In genomic region chr12:111445890-111446613, GRCm38 (mm10) we compare ENCODE assay signal across 11 mouse cellular contexts. TPM values are rescaled to one million over a fixed set of nuclear protein-coding genes. Genes with fewer than 3 reads are reported as not detected.
A peak's percentile ranks its signal among the peaks of the same experiment; 100 is the strongest.
DNase-seq lines count a peak whose midpoint lies in the region; ATAC-seq lines count a peak whose summit lies in the region.
"Had no signal": no experiment of that assay in that cellular context is flagged by ENCODE, and none has a peak within 500 bp of the region (broad histone marks: within the 10 kb centered on the region; RNA-seq: fewer than 3 reads in every experiment).

No protein-coding gene starts in this region.

- H3K36me3 ChIP-seq in kidney, embryonic 14.5 days (ENCODE audit: control insufficient read depth, insufficient read depth, low read length): no peaks in the 10 kb centered on the region
- H3K36me3 ChIP-seq in embryonic facial prominence, embryonic 15.5 days: no peaks in the 10 kb centered on the region
- H3K36me3 ChIP-seq in neural tube, embryonic 13.5 days: no peaks in the 10 kb centered on the region

- peak overlapping the region; percentile 24 for H3K4me3 ChIP-seq in kidney, embryonic 14.5 days (ENCODE audit: low read length)
- H3K4me3 ChIP-seq in embryonic facial prominence, embryonic 15.5 days (replicated peaks): peak overlapping the region; percentile 27
- peak overlapping the region; percentile 24 for H3K4me3 ChIP-seq in neural tube, embryonic 13.5 days

- no peak for DNase-seq in kidney, adult 8-10 months
- peak; percentile 50 to 67 for DNase-seq in kidney, postnatal 4 days
- no peak for DNase-seq in cerebellum, adult 11 months
- DNase-seq in testis, postnatal 10 days (ENCODE audit: low spot score): no peak
- DNase-seq: embryo, embryonic 11 days had no signal

- no peak overlapping the region for H3K27ac ChIP-seq in kidney, embryonic 14.5 days (ENCODE audit: low read depth, low read length)
- no peak overlapping the region for H3K27ac ChIP-seq in embryonic facial prominence, embryonic 15.5 days (replicated peaks)
- no peak overlapping the region for H3K27ac ChIP-seq in neural tube, embryonic 13.5 days (replicated peaks)

- H3K9ac ChIP-seq in kidney, embryonic 14.5 days (ENCODE audit: low read depth, low read length): peak overlapping the region; percentile 31; the same call in 1 of the 2 replicates
- H3K9ac ChIP-seq in embryonic facial prominence, embryonic 15.5 days: no peak overlapping the region
- no peak overlapping the region for H3K9ac ChIP-seq in neural tube, embryonic 13.5 days

- H3K4me1 ChIP-seq in kidney, embryonic 14.5 days (ENCODE audit: control insufficient read depth, insufficient read depth, low read length): peaks cover 63% of the 10 kb centered on the region
- H3K4me1 ChIP-seq in embryonic facial prominence, embryonic 15.5 days: peaks cover 67% of the 10 kb centered on the region
- peaks cover 36% of the 10 kb centered on the region for H3K4me1 ChIP-seq in neural tube, embryonic 13.5 days (replicated peaks)

- peak overlapping the region; percentile 53 for H3K4me2 ChIP-seq in kidney, embryonic 14.5 days (replicated peaks; ENCODE audit: low read depth, low read length)
- peak overlapping the region; percentile 48 for H3K4me2 ChIP-seq in embryonic facial prominence, embryonic 15.5 days (replicated peaks)
- H3K4me2 ChIP-seq in neural tube, embryonic 13.5 days: peak overlapping the region; percentile 47

- no peak for ATAC-seq in kidney, embryonic 14.5 days (ENCODE audit: low FRiP score, low TSS enrichment)
- ATAC-seq in embryonic facial prominence, embryonic 15.5 days (ENCODE audit: insufficient number of reproducible peaks, low FRiP score, low TSS enrichment, low read depth): no peak
- ATAC-seq in neural tube, embryonic 13.5 days (ENCODE audit: low read depth): no peak
- ATAC-seq in monocyte, adult 5-6 weeks (replicated peaks; ENCODE audit: insufficient number of reproducible peaks, low FRiP score, low TSS enrichment, poor library complexity, severe bottlenecking): no peak
- ATAC-seq: Patski had no signal

- 6% methylated on average over 27 of the region's 27 CpGs for WGBS in kidney, embryonic 14.5 days
- WGBS in embryonic facial prominence, embryonic 15.5 days: 7% methylated on average over 27 of the region's 27 CpGs
- WGBS in neural tube, embryonic 13.5 days: 7% methylated on average over 27 of the region's 27 CpGs

- peaks cover 74% of the 10 kb centered on the region for H3K27me3 ChIP-seq in kidney, embryonic 14.5 days (ENCODE audit: control insufficient read depth, insufficient read depth, low read length)
- peaks cover 96% of the 10 kb centered on the region for H3K27me3 ChIP-seq in embryonic facial prominence, embryonic 15.5 days
- peaks cover 100% of the 10 kb centered on the region for H3K27me3 ChIP-seq in neural tube, embryonic 13.5 days
- H3K27me3 ChIP-seq: Patski had no signal

- H3K9me3 ChIP-seq in kidney, embryonic 14.5 days (ENCODE audit: control insufficient read depth, low read length): no peaks in the 10 kb centered on the region
- no peaks in the 10 kb centered on the region for H3K9me3 ChIP-seq in embryonic facial prominence, embryonic 15.5 days (replicated peaks)
- H3K9me3 ChIP-seq in neural tube, embryonic 13.5 days: no peaks in the 10 kb centered on the region

RNA-seq across cellular contexts. Expression of gene Tnfaip2, which starts 3.8 kb away (rescaled TPM):
- polyA plus RNA-seq in kidney, embryonic 14.5 days (2014; fragmentation: Nextera tagmentation; extraction: Ambion mirVana): 16.5 and 18.8 TPM in 2 replicates
- polyA plus RNA-seq in embryonic facial prominence, embryonic 15.5 days (2015; fragmentation: Nextera tagmentation; extraction: Ambion mirVana): 11.8 and 17.6 TPM in 2 replicates
- polyA plus RNA-seq in neural tube, embryonic 13.5 days (2015; fragmentation: Nextera tagmentation; extraction: Ambion mirVana): 0.98 and 1.9 TPM in 2 replicates
- total RNA-seq in monocyte, adult 5-6 weeks (2017): 25.9 to 40.4 TPM (median 27.4 TPM) in 3 replicates

RNA-seq across cellular contexts. Expression of gene Exoc3l4, which starts 29.2 kb away (rescaled TPM):
- 10.8 and 10.9 TPM in 2 replicates for polyA plus RNA-seq in kidney, embryonic 14.5 days (2014; fragmentation: Nextera tagmentation; extraction: Ambion mirVana)
- polyA plus RNA-seq in embryonic facial prominence, embryonic 15.5 days (2015; fragmentation: Nextera tagmentation; extraction: Ambion mirVana): 10.6 and 11.1 TPM in 2 replicates
- polyA plus RNA-seq in neural tube, embryonic 13.5 days (2015; fragmentation: Nextera tagmentation; extraction: Ambion mirVana): 1.1 and 2.3 TPM in 2 replicates
- 1.1 TPM in 1 of 3 replicates, not detected in the others for total RNA-seq in monocyte, adult 5-6 weeks (2017)

RNA-seq across cellular contexts. Expression of gene Lbhd2, which starts 39.4 kb away (rescaled TPM):
- polyA plus RNA-seq in kidney, embryonic 14.5 days (2014; fragmentation: Nextera tagmentation; extraction: Ambion mirVana): 5.8 and 9.9 TPM in 2 replicates
- 3.7 and 5.0 TPM in 2 replicates for polyA plus RNA-seq in embryonic facial prominence, embryonic 15.5 days (2015; fragmentation: Nextera tagmentation; extraction: Ambion mirVana)
- 1.4 TPM in 1 of 2 replicates, not detected in the other for polyA plus RNA-seq in neural tube, embryonic 13.5 days (2015; fragmentation: Nextera tagmentation; extraction: Ambion mirVana)
- total RNA-seq in monocyte, adult 5-6 weeks (2017): not detected in 3 replicates
- total RNA-seq: liver, adult 2 months had no signal
- polyA plus RNA-seq: liver, adult 2 months; Patski had no signal

RNA-seq across cellular contexts. Expression of gene Gm266, which starts 39.6 kb away (rescaled TPM):
- 123 and 137 TPM in 2 replicates for polyA plus RNA-seq in kidney, embryonic 14.5 days (2014; fragmentation: Nextera tagmentation; extraction: Ambion mirVana)
- polyA plus RNA-seq in embryonic facial prominence, embryonic 15.5 days (2015; fragmentation: Nextera tagmentation; extraction: Ambion mirVana): 20.8 and 24.6 TPM in 2 replicates
- 1.6 TPM in 2 replicates for polyA plus RNA-seq in neural tube, embryonic 13.5 days (2015; fragmentation: Nextera tagmentation; extraction: Ambion mirVana)
- not detected in 3 replicates for total RNA-seq in monocyte, adult 5-6 weeks (2017)
- total RNA-seq: liver, adult 2 months had no signal
- polyA plus RNA-seq: liver, adult 2 months had no signal

Comparison
In these comparisons a context has a peak if more than half of its experiments do, and no peak if none do; other contexts are left out.
1. DNase-seq: peak in kidney, postnatal 4 days (2 of 2); none in kidney, adult 8-10 months (0 of 2), cerebellum, adult 11 months (single experiment) and testis, postnatal 10 days (single experiment).
2. Peak in every context shown above with its lines, with median percentiles within 50 percentile points of each other: H3K4me2 ChIP-seq and H3K4me3 ChIP-seq.